In genomic region chr15:93713428-93713827, GRCm38 (mm10) we compare ENCODE assay signal across 7 mouse cellular contexts.
DNase-seq lines count a peak whose midpoint lies in the region; ATAC-seq and TF ChIP-seq lines count a peak whose summit lies in the region.

No protein-coding gene starts in this region.

- H3K36me3 ChIP-seq in liver, adult 2 months (ENCODE audit: control insufficient read depth, insufficient read depth, low read length), result no peaks in the 10 kb centered on the region
- H3K36me3 ChIP-seq in liver, embryonic 11.5 days (ENCODE audit: control insufficient read depth, insufficient read depth, low read length), result no peaks in the 10 kb centered on the region
- no peaks in the 10 kb centered on the region for H3K36me3 ChIP-seq in forebrain, embryonic 10.5 days (replicated peaks)

- H3K27ac ChIP-seq in liver, adult 2 months (replicated peaks; ENCODE audit: insufficient read depth, low read depth, low read length), result no peak overlapping the region
- H3K27ac ChIP-seq in liver, embryonic 11.5 days (ENCODE audit: low read depth, low read length), result no peak overlapping the region
- H3K27ac ChIP-seq in forebrain, embryonic 10.5 days, result no peak overlapping the region

- ATAC-seq in liver, embryonic 11.5 days (replicated peaks; ENCODE audit: low FRiP score), result no peak

- no peaks in the 10 kb centered on the region for H3K27me3 ChIP-seq in liver, adult 2 months (ENCODE audit: control insufficient read depth, insufficient read depth, low read length)
- H3K27me3 ChIP-seq in liver, embryonic 11.5 days (replicated peaks; ENCODE audit: control insufficient read depth, insufficient read depth, low read length), result no peaks in the 10 kb centered on the region
- no peaks in the 10 kb centered on the region for H3K27me3 ChIP-seq in forebrain, embryonic 10.5 days (ENCODE audit: poor library complexity, severe bottlenecking)

- H3K9me3 ChIP-seq in liver, embryonic 11.5 days (ENCODE audit: control insufficient read depth, low read length), result no peaks in the 10 kb centered on the region
- no peaks in the 10 kb centered on the region for H3K9me3 ChIP-seq in forebrain, embryonic 10.5 days

- TF ChIP-seq POLR2A in liver, adult 2 months (IDR thresholded peaks at IDR 0.05; ENCODE audit: extremely low read depth, insufficient read depth, low read length), result no peak

- peak; percentile 16 for DNase-seq in liver, adult 2 months (ENCODE audit: extremely low read depth, low read depth, low spot score)
- no peak for DNase-seq in liver, embryonic 11.5 days (ENCODE audit: low spot score)
- peak; percentile 88 for DNase-seq in gastrocnemius, postnatal 10 days
- DNase-seq in kidney, postnatal 36 days, result peak; percentile 81 to 82
- DNase-seq in spleen, postnatal 36 days (ENCODE audit: low spot score in 2 of 2), result peak; percentile 7 to 27
- DNase-seq in embryo, embryonic 9.5 days (ENCODE audit: extremely low spot score), result no peak
- DNase-seq in forebrain, embryonic 10.5 days (ENCODE audit: extremely low spot score, low spot score), result no peak

- 73% methylated on average over 7 of the region's 7 CpGs for WGBS in liver, adult 2 months
- WGBS in liver, embryonic 11.5 days, result 89% methylated on average over 7 of the region's 7 CpGs
- 91% methylated on average over 7 of the region's 7 CpGs for WGBS in forebrain, embryonic 10.5 days

- no peak overlapping the region for H3K4me2 ChIP-seq in liver, embryonic 11.5 days

- no peak overlapping the region for H3K4me3 ChIP-seq in liver, adult 2 months (ENCODE audit: insufficient read depth, low read depth, low read length)
- H3K4me3 ChIP-seq in liver, embryonic 11.5 days (ENCODE audit: low read depth, low read length), result no peak overlapping the region
- H3K4me3 ChIP-seq in forebrain, embryonic 10.5 days, result no peak overlapping the region

- no peak for TF ChIP-seq CTCF in liver, adult 2 months (IDR thresholded peaks at IDR 0.05; ENCODE audit: low read depth, low read length)

- no peaks in the 10 kb centered on the region for H3K79me2 ChIP-seq in liver, adult 2 months (ENCODE audit: control insufficient read depth, insufficient read depth, low read length)

- H3K4me1 ChIP-seq in liver, adult 2 months (ENCODE audit: control insufficient read depth, insufficient read depth, low read length), result no peaks in the 10 kb centered on the region; the same call in 1 of the 2 replicates
- H3K4me1 ChIP-seq in liver, embryonic 11.5 days (replicated peaks; ENCODE audit: control insufficient read depth, insufficient read depth, low read length), result no peaks in the 10 kb centered on the region
- 0 out of 2 replicates have a peak, but pooled peaks cover 3% of the 10 kb centered on the region for H3K4me1 ChIP-seq in forebrain, embryonic 10.5 days

- H3K9ac ChIP-seq in liver, adult 2 months (ENCODE audit: low read depth, low read length), result no peak overlapping the region
- H3K9ac ChIP-seq in liver, embryonic 11.5 days (ENCODE audit: low read depth, low read length), result no peak overlapping the region

Comparison
In these comparisons a context has a peak if more than half of its experiments do, and no peak if none do; other contexts are left out.
1. DNase-seq: peak in liver, adult 2 months (single experiment), gastrocnemius, postnatal 10 days (single experiment), kidney, postnatal 36 days (2 of 2) and spleen, postnatal 36 days (2 of 2); none in liver, embryonic 11.5 days (single experiment), embryo, embryonic 9.5 days (single experiment) and forebrain, embryonic 10.5 days (single experiment).